Mouse (Mus musculus) adrenal gland, adult 8-10 months (tissue): ENCODE results near the gene Cdt1. TPM values are rescaled to one million over a fixed set of nuclear protein-coding genes. Genes with fewer than 3 reads are reported as not detected.
A peak's percentile ranks its signal among the peaks of the same experiment; 100 is the strongest.

Experiments used
- DNase-seq: peaks from one replicate; pipeline ENCODE4 v3.0.0; 2022
- total RNA-seq, 4 experiments: library from RNA; stranded (reverse); gene quantifications; 2 replicates each; pipeline ENCODE4 v1.2.4; 2022

Gene Cdt1
- total RNA-seq, 4 experiments from 2014 or later = 4.8 to 9.9 (median 8.2) TPM

DNA sequence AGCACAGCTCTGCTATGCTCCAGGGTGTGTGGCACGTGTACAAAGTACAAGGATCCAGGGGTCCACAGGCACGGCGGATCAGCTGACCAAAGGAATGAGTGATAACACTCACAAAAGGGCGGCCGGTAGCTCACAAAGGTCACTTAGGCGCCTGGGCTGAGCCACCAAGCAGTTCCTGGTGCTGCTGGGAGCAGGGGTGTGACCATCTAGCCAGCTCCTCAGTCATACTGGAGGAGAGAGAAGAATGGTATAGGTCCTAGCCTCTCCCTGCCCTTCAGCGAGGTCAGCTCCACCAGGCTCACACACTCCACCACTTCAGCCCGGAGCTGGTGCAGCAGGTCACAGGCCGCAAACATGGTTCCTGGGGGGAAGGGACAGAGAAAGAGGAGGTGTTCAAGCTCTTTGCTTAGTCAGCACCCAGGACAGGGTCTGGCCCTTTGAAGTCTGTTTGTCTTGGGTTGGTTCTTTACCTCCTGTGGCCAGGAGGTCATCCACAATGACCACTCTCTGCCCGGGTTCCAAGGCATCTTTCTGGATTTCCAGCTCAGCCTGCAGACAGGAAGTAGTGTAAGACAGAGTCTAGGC, 6.9 kb downstream of the Cdt1 start:
- DNase-seq = no peak

DNA sequence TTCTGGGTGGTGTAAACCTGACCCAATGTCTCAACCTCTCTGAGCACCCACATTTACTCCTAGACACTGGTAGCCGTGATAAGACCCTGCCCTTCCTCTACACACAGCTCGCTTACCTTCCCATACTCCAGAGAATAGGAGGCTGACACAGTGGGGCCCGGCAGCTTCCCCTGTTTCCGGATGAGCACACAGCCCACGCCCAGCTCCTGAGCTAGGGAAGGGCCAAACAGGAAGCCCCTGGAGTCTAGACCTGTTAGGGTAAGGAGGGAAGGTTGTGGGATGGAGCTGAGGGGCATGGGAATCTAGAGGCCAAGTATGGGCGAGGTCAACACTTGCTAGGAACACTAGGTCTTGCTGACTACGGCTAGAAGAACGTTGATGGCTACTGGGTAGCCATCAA, 7.5 kb downstream of the Cdt1 start:
- no peak for DNase-seq

DNA sequence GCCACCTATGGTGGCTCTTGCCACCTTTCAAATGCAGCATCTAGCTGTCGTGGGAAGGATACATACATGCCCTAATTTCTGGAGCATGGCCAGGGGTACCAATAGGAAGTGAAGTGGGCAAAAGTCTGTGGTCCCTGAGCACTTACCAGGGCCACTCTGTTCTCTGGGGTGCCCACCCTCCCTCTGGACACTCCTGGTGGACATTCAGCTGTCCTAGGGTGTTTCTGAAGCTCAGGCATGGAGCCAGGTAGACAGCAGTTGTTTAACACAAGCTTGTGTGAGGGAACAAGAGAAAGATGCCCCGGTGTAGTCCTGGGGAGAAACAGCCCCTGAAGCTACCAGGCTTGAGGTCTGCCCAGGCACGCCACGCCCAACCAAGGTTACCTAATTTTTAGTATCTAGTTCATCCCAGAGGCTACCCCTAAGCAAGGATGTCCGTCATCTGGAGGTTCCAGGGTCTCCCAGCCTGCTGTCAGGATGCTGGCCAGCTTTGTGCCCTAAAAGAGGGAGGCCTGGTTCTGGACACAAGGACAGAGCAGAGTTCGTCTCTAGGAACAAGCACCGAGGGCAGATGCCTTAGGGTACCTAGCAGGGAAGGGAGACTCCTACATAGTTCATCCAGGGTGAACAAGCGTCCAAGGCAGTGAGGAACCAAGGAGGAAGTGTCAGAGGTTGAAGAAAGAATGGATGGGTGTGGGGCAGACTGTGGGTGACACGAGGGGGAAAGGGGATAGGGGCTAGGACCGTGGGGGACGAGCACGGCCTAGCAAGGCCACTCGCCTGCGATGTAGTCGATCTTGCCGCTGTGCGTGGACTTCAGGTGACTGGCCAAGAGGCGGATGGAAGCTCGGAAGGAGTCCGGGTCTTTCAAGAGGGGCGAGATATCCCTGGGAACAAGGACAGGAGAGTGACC, 8.2 kb downstream of the Cdt1 start:
- no peak for DNase-seq

DNA sequence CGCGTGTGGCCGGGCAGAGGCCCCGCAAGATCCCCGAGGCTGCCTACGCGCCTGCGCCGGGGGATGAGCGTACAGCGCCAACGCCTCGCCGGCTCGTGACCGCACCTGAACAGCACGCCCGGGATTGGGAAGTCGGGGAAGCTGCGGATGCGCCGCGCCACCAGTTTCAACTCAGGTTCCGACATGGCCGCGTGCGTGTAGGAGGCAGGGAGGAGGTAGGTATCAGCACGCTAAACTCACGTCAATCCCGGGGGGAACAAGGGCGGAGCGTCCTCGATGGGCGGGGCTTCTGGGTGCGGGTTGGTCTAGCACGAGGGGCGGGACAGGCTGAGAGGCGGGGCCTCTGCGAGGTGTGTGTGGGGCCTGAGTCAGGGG, 8.8 kb downstream of the Cdt1 start, which contains the start of gene Aprt:
Gene Aprt, minus strand, starts transcription at position 262 of the 375 bp plus-strand sequence.
- DNase-seq = peak; percentile 95

DNA sequence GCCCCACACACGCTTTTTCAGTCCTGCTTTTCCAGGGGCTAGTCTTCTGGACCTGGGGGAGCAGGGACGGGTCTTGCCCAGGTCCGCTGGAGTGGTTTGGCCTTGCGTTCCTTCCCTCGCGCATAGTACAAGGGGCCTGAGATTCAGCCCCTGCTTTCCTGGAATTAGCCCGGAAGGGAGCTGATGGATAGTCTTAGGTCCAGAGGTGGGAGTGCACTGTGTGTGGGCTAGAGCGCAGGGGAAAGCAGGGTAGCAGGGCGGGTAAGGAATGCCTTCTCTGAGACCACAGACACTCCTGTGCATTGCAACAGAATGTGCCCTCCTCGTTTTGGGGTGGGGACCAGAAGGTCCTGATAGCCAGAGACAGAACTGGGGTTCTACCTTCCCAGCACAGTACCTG, 9.3 kb downstream of the Cdt1 start:
- no peak for DNase-seq

DNA sequence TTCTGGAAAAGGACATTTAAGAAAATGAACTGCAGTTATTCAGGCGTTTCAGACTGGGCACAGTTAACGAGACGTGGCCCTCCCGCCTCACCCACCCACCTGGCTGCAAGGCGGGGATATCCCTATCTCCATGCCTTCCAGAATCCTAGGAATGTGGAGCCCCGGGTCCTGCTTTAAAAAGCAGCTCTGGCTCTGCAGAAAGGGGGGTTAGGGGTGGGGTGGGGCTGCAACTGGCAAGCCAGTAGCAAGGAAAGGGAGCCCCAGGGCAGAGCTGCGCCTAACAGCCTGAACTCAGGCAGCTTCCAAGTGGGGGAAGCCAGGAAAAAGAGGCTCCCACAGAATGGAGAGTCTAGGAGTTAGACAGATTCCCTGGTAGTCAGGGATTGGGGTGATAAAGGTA, 11.4 kb downstream of the Cdt1 start:
- DNase-seq = no peak

DNA sequence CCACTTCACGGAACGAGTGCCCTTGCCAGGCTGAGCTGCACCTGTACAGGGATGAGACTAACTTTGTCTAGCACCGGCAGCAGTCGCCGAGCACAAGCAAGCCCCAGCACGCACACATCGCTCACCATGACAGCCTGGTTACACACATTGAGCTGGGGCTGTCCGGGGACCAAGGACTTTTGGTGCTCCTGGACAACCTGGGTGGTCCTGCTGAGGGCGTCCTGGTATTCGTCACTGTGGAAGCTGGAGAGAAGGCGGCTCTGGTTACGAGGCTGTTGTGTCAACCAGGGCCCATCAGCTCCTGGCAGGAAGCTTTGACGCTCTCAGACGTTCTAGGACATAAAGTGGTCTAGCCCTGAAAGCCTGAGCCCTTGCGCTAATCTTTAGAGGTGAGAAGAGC, 13.1 kb downstream of the Cdt1 start:
- DNase-seq = no peak

DNA sequence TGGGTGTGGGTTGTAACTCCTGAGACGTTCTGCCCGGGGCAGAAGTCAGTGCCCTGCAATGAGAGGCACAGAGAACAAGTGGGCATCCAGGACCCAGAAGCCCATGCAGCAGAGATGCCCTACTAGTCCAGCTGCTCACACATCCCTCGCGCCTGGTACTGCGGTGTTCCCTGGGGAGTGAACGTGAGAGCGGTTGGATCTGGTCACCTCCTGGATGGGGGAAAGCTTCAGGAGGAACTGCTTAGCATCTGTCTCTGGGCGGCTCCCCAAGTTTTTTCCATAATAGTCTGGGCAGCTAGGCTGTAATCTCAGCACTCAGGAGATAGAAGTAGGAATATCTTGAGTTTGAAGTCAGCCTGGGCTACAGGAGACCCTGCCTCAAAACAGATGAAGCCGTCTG, 17.2 kb downstream of the Cdt1 start:
- DNase-seq = no peak

DNA sequence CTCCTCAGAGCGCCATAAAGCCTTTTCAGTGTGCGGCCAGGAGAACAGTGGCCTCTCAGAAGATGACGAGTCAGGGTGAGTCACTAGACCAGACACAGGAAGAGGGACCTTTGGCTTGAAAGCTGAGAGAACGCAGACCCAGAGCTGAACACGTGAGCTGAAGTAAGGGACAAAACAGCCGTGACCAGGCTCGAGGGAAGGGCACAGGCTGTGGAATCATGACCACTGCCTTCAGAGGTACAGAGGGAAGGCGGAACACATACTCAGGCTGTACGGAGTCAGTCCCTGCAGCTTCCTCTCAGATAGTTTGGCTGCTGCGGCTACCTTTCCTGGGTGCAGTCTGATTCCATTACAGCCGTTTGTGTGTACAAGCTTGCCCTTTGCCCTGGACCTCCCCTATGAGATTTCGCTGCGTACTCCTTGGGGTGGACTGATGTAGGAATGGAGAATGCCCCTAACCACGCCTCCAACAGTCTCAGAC, 17.6 kb downstream of the Cdt1 start:
- DNase-seq = no peak

DNA sequence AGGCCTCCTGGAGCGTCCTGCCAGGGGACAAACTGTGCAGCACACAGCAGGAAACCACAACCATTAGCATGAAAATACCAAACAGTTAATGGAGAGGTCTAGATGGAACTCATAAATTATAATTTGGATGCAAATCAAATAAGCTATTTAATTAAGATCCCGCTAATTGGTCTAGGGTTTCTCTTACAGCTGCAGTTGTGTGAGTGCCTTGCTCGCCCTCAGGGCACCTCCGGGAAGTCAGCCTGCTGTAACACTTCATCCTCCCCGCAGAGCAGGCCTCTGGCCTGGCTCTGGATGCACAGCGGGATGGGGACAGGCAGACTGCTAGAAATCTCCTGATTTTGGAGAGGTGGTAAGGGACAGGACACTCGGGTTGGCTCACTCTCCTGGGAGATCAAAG, 18.4 kb downstream of the Cdt1 start:
- no peak for DNase-seq

DNA sequence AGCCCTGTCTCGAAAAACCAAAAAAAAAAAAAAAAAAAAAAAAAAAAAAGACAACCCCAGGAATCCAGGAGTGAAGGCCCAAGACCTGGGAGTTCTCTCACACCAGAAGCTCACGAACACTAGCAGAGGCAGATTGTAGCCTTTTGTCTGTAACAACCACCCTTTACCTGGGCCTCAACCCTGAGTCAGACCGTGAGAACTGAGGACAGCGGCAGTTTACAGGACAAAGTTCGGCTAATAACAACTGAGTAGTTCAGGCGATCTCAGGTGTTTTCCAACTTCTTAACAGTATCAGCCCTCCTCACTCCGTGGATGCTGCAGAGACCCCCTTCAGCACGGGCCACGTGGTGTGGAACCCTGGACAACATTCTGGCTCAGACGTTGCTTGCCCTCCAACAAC, 18.9 kb downstream of the Cdt1 start:
- DNase-seq = no peak

DNA sequence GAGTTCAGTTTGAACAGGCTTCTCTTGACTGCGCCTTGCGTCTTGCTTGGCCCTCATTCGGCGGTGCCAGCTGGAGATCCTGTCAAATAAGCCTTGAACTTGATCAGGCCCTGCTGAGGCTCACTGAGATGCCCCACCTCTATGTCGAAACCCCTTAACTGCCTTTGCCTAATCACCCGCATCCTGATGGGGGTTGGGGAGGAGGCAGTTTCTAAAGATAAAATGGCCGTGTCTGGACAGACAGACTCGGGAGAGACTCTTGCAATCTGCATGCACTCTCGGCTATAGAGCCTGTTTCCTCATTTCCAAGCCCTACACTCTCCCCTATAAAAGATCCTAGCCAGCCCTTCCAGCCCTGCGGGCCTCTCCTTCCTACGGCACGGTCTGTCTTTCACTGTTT, 25.4 kb downstream of the Cdt1 start:
- DNase-seq = no peak

DNA sequence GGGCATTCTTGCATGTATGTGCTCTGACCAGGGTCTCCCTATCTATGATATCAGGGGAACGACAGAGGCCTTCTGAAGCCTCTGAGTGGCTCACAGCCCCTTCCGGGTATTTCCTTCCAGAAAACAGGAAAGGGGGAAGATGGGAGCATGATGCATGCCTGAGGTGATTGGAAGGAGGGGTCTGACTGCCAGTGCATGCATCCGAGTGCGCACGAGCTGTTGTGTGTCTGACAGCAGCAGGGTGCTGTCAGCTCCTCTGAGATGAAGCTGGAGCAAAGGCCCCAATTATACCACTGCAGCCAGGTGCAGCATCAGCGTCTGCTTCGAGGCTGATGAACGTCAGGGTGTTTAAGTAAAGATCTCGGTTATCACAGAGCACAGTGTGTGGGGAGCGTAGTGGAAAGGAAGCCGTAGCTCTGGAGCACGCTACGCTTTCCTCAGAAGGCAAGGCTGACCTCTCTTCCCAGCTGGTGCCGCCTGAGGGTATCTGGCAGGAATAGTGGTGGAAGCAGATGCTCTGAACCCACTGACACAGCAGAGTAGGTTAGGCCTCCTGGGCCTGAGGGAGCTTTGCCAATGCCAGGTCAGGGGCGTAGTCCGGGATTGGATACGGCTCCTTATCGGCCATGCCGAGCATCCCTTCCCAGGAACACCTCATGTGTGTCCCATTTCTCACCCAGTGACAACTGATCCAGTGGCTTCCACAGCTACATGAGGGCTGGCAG, 26.1 kb downstream of the Cdt1 start:
- no peak for DNase-seq

DNA sequence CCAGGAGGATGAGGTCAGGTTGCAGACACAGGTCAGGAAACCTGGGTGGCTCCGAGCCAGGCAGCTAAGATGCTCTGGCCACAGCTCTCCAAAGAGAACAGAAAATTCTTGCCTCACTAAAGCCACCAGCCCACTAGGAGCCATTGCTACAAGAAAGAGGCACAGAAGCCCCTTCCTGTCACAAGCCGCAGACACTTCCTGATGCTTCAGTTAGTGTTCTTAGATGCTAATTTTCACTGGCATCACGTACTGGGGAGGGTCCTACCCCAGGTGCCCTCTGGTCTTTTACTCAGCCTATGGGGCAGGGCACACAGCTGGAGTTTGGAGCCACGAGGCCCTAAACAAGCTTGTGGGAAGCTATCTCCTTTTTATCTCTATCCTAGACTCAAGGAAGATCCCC, 28.2 kb downstream of the Cdt1 start:
- no peak for DNase-seq

DNA sequence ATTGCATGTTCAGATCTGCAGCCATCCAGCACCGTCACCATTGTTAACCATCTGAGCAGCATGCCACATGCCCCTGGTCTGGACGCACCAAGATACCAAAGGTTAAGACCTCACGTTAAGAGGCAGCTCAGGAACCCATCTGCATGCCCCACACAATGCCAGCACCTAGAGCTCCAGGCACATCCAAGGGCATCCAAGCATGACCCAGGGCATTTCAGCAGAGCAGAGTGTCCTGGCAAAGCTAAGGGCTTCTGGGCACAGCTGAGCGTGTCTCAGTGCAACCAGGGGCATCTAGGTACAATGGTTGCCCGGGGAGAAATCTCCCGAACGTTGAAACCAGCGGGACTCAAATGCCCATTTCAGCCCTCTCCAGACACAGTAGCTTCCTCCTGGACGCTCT, 32.9 kb downstream of the Cdt1 start:
- DNase-seq = no peak

DNA sequence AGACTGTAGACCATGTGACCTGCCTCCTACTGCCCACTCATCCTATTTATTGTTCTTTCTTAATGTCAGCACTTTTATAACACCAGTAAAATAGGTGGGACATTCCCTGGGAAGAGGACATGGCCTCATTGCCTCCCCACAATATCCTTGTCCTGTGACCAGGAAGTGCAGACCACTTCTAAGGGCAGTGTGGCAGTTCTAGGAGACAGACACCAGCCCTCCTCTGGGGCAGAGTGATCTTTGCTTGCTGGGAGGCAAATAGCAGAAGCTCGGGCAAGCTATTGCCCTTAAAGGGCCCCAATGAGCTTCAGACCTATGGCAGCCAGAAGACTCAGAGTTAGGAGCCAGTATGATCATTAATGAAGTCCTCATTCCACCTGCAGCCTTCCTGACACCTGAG, 36.8 kb downstream of the Cdt1 start:
- DNase-seq = no peak

DNA sequence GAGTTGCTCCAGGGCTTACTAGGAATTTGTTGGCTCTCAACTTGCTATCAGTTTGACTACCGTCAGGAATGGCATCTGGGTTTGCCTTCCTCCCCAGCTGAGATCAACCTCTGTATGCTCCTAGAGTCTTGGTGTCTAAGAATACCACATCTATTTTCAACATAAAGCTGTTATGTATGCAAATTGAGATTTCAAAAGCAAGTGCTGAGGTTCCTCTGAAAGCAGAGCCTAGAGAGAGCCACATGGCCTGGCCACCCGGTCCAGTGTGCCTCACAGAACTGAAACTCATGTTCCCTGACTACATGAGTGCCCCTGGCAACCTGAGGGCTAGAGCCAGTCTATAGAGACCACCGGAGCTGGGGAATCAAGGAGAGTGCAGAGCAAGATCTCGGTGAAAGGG, 37.6 kb downstream of the Cdt1 start:
- no peak for DNase-seq

DNA sequence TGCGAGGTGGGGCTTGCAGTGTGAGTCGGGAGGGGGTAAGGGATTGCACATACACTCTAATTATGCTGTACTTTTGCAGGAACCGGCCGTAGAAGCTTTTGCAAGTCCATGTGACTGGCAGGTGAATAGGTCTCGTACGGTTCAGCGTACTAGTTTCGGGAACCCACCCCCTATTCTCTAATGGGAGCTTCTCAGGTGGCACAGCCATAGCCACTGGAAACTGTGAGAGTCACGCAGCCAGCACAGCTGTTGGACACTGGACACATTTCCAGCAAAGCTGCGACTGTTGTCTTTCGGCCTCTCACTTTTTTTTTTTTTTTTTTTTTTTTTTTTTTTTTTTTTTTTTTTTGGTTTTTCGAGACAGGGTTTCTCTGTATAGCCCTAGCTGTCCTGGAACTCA, 39.0 kb downstream of the Cdt1 start:
- DNase-seq = no peak

DNA sequence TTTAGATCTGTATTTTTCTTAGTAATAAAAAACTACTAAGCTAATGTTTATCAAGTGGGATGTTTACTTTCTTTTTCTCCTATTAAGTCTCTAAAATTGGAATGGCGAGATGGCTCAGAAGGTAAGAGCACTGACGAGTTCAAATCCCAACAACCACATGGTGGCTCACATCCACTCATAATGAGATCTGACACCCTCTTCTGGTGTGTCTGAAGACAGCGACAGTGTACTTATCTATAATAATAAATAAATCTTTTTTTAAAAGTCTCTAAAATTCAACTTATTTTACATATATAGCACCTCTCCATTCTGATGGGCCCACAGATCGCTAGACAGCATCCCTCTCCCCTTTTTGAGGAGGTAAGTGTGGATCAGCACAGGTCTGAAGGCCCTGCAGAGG, 42.4 kb downstream of the Cdt1 start:
- DNase-seq = no peak

DNA sequence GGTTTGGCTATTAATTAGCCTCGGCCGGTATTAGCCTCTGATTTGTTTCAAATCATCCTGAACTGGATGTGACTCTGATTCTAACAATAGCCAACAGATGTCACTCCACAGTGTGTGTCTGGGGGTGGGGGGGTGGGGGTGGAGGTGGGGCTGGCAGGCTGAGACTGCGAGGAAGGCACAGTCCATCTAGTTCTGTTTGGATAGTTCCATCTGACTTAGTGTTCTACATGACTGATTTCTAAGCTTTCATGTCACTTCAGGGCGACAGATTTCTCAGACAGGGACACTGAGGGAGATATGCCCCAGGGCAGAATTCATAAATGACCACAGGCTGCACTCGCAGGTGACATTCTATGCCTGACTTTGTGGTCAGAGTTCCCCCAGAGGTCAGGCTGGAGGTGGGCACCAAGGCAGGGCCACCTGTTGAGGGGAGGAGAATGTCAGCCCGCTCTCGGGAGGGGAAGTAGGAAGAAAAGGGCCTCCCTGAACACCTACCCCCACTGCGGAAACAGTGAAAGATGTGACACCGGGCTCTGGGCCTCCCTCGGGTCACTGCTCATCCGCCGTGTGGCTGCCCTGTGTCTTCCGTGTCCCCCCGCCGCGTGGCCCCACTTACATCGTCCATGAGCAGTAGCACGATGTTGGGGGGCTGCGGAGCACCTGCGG, 42.9 kb downstream of the Cdt1 start:
- no peak for DNase-seq

DNA sequence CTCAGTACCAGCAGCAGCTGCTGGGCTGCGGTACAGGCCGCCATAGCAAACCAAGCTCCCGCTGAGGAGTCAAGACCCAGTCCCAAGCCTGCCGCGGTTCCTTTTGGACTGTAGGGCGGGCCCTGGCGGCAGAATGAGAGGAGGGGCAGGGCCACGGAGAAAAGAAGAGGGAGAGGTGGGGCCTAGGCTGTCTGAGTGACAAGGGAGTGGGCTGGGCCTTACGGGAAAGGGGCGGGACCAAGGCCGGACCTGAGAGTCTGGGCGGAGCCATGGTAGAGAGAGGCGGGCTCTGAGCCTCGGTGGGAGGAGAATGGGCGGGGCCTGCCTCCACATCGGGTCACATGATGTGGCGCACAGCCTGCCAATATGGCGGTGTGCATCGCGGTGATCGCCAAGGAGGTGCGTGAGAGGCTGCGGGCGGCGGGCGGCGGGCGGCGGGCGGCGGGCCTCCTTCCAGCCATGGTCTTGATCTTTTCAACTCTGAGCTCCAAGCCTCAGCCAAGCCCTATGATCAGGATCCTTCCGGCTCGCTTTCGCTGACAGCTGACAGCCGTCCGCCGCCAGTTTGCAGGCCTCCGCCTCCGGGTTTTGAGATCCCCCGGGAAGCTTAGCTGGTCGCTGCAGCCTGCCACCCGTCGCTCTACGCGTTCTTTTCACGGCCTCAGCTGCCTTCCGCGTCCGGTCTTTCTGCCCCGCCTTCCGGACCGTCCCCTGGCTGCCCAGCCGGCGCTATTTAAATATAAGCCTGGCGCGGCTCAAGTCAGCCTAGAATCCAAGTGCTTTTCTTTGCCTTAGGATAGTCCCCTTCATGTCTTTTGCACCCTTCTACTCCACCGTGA, 43.7 kb downstream of the Cdt1 start, which contains the start of the genes Galns and Trappc2l:
Gene Galns, minus strand, starts transcription at position 169 of the 839 bp plus-strand sequence.
Gene Trappc2l, plus strand, starts transcription at position 346 of the 839 bp plus-strand sequence.
- DNase-seq = peak; percentile 95
